Mouse (Mus musculus): ENCODE data around the gene Trim72.

Gene Trim72

GRCm38 (mm10) chr7:128003688-128004087 is at the start of gene Trim72:
Gene Trim72, plus strand, starts transcription at chr7:128003949.
- no peak for DNase-seq (ENCODE audit: inconsistent age in 2 of 2, low spot score in 1 of 2)

DNA sequence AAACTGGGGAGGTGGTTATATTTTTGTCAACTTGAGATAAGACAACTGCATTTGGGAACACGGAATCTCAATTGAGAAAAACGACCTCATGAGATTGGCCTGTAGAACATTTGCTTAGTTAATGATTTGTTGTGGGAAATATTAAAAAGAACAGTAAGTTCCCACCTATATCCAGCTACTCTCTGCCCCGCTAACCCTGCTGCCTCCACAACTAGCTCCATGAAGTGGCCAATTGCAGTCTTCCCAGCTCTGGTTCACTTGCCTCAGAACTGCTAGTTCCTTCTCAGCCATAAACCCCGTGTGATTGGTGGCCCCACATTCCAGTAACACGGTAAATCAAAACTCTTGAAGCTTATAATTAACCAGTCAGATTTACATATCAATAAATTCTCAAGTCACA is 44.4 kb upstream of the Trim72 start:
- DNase-seq (ENCODE audit: inconsistent age in 2 of 2, low spot score in 1 of 2): no peak

DNA sequence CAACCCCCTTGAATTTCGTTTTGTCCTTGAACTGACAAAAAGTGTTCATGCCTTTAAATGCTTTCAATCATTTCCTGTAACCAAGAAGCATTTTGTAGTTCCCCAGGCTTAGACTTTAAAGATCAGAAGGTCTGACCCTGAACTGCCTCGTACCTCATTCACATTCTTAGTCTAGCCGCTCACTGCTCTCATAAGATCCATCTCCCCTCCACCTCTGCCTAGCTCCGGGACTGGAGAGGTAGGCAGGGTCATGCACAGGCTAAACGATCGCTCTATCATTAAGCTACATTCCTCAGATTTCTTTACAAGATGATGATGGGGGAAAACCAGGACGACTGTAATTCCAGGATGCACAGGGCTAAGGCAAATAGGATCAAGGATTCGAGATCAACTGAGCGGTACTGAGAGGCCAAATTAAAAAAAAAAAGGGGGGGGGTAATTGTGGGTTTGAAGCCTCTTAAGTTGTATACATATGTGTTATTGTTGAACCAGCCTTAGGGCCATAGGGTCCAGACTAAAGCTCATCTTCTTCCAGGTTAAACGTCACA is 37.3 kb upstream of the Trim72 start:
- peak; percentile 43 to 77 for DNase-seq (ENCODE audit: inconsistent age in 2 of 2, low spot score in 1 of 2)

- peak; percentile 95 to 99 for DNase-seq (ENCODE audit: inconsistent age in 2 of 2, low spot score in 1 of 2)
Observed at GRCm38 (mm10) chr7:127967004-127967921, 36.5 kb upstream of the Trim72 start, which contains the start of gene Fus. Gene Fus, plus strand, starts transcription at chr7:127967457.

DNA sequence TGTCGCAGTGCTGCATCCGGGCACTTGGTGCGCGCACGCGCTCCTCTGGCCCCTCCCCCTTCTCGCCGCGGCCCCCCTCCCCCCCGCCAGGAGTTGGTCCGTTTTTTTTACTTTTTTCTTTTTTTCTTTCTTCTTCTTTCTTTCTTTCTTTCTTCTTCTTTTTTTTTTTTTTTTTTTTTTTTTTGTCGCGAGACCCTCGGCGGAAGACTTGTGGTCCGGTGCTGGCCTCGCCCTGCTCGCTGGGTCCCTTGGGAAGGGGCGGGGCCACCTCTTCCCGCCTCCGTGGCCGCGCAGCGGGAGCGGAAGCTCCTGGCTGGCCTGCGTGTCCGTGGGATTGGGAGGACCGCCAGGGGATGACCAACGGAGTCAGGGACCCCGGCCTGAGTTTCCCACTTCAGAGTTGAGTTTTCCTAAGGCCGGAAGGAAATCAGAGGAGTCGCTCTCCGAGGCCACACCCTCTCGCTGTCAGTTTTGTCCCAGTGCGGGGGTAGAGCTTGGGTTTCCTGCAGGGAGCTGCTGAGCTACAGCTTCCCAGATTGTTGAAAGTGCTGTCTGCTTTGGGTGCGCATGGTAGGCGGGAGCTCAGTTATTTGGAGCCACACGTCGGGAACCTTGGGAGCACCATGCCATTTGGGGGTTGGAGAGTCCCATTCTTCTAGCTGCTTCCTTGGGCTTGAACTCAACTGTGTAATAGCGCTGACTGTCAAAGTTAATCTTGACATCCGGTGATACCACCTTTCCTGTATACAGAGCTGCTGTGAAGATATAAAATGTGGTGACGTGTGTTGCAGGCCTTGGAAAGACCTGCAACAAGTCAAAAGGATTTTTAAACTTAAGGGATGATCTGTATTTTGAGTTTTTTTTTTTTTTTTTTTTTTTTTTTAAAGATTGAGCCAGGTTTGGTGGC is 35.6 kb upstream of the Trim72 start:
- DNase-seq (ENCODE audit: inconsistent age in 2 of 2, low spot score in 1 of 2): peak; percentile 85 to 90

- peak in 1 of 2 experiments; percentile 54 for DNase-seq (ENCODE audit: inconsistent age in 2 of 2, low spot score in 1 of 2)
Observed at GRCm38 (mm10) chr7:127974413-127974930, 29.3 kb upstream of the Trim72 start.

DNA sequence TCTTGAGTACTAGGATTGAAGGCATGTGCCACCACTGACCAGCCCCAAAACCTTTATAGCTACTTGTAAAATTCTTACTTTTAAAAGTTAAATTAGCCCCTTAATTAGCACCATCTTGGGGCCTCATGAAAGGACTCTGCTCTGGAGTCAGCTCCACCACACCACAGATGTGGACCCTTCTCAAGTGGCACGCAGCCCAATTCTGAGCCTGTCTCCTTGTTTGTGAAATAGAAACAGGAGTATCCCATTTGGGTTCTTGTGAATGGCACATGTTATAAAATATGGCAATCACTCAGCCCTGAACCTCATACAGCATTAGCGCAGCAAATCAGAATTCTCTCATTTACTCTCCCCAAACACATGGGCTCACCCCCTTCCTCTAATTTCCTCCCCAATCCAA is 24.9 kb upstream of the Trim72 start:
- no peak for DNase-seq (ENCODE audit: inconsistent age in 2 of 2, low spot score in 1 of 2)

- no peak for DNase-seq (ENCODE audit: inconsistent age in 2 of 2, low spot score in 1 of 2)
Observed at GRCm38 (mm10) chr7:127980606-127981005, 23.1 kb upstream of the Trim72 start.

DNA sequence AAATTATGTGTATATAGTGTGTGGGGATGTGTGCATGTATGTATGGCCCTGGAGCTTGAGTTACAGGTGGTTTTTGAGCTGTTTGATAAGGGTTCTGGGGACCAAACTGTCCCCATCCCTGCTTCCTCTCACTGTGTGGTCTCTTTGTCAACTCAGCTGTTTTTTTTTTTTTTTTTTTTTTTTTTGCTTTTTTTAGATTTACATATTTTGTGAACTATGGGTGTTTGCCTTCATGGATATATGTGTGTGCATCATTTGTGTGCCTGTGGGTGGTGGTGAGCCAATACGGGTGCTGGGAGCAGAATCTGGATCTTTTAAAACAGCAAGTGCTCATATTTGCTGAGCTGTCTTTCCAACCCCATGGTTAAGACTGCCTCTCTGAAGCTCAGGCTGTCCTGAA is 14.8 kb upstream of the Trim72 start:
- no peak for DNase-seq (ENCODE audit: inconsistent age in 2 of 2, low spot score in 1 of 2)

DNA sequence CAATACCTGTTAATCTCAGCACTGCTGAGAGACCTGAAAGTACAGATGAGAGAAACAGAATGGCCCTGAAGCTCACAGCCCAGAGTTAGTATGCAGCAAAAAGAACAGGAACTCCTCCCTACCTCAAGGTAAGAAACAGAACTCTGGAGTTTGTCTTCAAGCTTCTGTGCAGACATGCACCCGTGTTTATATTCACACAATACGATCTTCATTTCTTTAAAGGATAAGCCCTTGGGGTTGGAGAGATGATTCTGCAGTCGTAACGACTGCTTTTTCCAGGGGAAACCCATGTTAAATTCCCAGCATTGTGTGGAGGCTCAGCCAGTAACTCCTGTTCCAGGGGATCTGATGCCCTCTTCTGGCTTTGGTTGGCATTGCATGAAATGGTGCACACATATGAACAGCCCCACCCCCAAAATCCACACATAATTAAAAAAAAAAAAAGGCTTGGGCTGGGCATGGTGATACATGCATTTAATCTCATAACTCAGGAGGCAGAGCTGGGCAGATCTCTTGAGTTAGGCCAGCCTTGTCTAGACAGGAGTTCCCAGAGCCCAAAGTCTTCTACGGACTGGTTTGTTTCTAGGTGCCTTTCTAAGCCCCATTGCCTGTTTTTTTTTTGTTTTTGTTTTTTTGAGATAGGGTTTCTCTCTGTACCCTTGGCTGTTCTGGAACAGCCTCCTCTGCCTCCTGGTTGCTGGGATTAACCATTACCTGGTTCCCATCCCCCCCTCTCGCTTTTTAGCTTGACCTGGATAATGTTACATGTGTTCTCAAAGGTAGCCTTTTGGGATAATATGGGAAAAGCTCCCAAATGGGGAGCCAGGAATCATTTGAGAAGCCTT is 11.9 kb upstream of the Trim72 start:
- DNase-seq (ENCODE audit: inconsistent age in 2 of 2, low spot score in 1 of 2): peak; percentile 58 to 89

GRCm38 (mm10) chr7:127992488-127993340 is 11.0 kb upstream of the Trim72 start:
- no peak for DNase-seq (ENCODE audit: inconsistent age in 2 of 2, low spot score in 1 of 2)

DNA sequence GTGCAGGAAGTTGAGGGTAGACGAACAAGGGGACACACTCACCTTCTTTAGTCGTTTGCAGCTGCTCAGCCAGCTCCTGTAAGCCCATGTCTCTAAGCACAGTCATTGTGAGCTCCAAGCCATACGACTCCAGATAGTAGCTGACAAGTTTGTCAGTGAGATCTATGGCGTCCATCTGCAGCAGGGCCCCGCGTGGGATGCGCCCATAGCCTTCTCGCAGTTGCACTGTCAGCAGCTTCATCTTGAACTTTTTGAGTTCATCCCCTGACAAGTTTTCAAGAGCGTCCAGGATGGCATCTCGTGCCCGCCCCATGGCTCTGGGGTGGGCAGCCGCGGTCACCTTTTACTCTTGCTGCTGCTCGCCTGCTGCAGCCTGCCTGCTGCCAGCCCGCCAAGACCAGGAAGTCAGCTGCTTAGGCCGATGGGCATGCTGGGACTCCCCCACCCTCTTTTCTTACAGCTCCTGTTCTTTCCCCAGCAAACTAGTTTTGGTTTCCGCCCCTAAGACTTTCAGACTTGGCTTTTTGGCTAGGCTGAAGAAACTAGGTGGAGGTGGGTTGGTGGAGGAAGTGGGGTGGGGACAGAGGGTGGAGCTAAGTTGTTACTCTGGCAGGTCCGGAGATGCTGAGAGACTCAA is 10.3 kb upstream of the Trim72 start, which contains the start of gene Pycard:
TSS of gene Pycard (minus strand) at position 527 of the 637 bp plus-strand sequence.
- DNase-seq (ENCODE audit: inconsistent age in 2 of 2, low spot score in 1 of 2): peak; percentile 38 to 74

DNA sequence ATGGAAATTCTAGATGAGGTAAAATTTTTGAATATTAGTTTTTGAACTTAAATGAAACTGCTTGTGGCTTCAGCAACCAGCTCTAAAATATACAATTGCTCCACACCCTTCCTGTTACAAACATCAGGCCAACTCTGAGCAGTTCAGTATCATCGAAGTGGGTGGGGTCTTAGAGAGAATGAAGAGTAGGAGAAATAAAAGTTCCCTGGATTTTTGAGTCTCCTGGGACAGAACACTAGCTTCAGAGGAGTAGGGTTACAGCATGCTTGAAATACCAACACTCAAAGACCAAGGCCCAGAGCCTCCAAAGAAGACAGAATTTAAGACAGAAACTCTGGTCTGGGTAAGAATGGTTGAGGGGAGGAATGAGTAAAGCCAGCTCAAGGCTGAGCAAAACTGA is 4.3 kb upstream of the Trim72 start:
- DNase-seq (ENCODE audit: inconsistent age in 2 of 2, low spot score in 1 of 2): no peak

DNA sequence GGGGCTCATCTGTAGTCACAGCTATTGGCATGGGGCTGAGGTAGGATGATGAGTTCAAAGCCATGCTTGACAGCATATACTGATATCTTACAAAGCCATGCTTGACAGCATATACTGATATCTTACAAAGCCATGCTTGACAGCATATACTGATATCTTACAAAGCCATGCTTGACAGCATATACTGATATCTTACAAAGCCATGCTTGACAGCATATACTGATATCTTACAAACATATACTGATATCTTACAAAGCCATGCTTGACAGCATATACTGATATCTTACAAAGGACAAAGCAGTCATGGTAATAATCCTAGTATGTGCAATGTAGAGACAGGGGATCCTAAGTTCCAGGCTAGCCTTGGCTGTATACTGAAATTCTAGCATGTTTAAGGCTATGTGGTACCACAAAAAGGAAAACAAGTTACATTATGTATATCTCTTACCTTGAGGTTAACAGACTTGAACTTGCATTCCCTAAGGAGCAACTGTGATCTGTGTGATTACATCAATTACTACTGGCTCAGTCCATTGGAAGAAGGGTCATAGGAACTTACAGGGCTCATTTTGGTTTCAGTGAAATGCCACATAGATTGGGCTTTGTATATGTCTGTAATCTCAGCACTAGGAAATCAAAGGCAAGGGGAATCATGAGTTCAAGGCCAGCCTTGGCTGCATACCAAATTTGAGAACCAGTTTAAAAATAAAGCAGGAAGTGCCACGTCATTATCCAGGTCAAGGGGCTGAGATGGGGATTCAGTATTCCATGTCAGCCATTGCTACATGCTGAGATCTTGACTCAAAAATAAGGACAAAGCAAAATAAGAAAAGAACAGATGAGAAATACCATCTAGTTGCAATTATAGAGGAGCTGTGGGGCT is 3.4 kb upstream of the Trim72 start:
- peak; percentile 45 to 77 for DNase-seq (ENCODE audit: inconsistent age in 2 of 2, low spot score in 1 of 2)

DNA sequence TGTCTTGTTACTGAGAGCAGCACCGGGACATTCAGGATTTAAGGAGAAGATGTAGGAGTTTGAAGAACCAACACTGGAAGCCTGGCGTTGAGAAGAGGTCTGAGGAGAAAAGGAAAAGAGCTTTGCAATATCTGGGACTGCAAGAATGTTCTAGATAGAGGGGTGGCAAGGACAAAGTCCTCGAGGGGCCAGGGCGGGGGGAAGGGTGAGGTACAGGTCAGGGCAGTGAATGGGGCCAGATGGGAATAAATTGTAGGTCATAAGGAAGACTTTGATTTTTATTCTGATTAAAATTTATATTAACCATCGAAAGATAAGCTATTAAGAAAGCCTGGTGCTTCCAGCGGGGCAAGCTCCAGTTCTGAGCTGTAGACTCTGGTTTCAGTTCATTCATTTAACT is 651 bp upstream of the Trim72 start:
- DNase-seq (ENCODE audit: inconsistent age in 2 of 2, low spot score in 1 of 2): no peak

DNA sequence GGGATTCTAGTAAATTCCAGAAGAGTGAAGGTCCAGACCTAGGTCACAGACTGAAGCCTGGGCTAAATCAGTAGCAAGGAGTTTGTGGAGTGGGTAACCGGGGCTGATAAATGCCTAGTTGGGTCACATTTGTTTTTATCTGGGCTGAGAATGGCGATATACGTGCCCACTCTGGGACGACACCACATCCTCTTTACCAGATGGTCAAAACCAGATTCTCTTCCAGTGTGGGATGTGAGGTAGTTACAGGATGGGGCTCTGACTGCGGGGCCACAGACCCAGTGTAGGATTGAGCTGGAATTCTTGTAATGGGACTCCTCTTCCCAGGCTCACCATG is 369 bp downstream of the Trim72 start:
- no peak for DNase-seq (ENCODE audit: inconsistent age in 2 of 2, low spot score in 1 of 2)

DNA sequence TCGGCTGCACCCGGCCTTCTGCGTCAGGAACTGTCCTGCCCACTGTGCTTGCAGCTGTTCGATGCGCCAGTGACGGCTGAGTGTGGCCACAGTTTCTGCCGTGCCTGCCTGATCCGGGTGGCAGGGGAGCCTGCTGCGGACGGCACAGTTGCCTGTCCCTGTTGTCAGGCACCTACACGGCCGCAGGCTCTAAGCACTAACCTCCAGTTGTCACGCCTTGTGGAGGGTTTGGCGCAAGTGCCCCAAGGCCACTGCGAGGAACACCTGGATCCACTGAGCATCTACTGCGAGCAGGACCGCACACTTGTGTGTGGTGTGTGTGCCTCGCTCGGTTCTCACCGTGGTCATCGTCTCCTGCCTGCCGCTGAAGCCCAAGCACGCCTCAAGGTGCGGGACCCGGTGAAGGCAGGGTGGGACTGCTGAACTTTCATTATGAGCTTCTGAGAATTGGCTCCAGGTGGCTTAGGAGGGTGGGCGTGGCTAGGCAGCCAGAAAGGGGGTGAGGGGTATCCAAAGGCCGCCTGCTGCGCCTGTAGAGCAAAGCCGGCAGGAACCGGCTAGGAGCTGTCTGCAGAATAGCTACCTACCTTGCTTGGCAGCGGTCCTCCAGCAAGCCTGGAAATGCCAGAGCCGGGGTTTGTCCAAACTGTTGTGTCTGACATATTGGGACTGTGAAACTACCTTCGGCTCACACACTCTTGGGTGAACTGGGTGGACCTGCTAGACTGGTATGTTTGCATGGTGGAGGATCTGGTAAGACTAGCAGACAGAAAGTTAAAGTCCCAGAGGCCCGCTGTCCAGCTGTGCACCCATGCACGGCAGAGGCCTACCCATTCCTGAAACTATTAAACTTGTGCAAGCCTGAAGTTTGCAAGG is 976 bp downstream of the Trim72 start:
- DNase-seq (ENCODE audit: inconsistent age in 2 of 2, low spot score in 1 of 2): no peak
